Mouse (Mus musculus): ENCODE results near the gene Mettl8.

The Mettl8 gene

GRCm38 (mm10) chr2:71055300-71056114, at the start of gene Mettl8, which contains the start of gene Dcaf17:
TSS of gene Mettl8 (minus strand) at chr2:71055583.
TSS of gene Dcaf17 (plus strand) at chr2:71055328.
- DNase-seq, result peak; percentile 92

GRCm38 (mm10) chr2:71104696-71105095, 49.3 kb upstream of the Mettl8 start:
- DNase-seq, result no peak

GRCm38 (mm10) chr2:71103292-71103680, 47.9 kb upstream of the Mettl8 start:
- no peak for DNase-seq

- DNase-seq, result no peak
Observed at GRCm38 (mm10) chr2:71102621-71103291, 47.4 kb upstream of the Mettl8 start.

- no peak for DNase-seq
Observed at GRCm38 (mm10) chr2:71096170-71096569, 40.8 kb upstream of the Mettl8 start.

- no peak for DNase-seq
Observed at GRCm38 (mm10) chr2:71090660-71091445, 35.5 kb upstream of the Mettl8 start.

- no peak for DNase-seq
Observed at GRCm38 (mm10) chr2:71089766-71090165, 34.4 kb upstream of the Mettl8 start.

- no peak for DNase-seq
Observed at GRCm38 (mm10) chr2:71083454-71084193, 28.2 kb upstream of the Mettl8 start.

- DNase-seq, result no peak
Observed at GRCm38 (mm10) chr2:71082416-71082815, 27.0 kb upstream of the Mettl8 start.

- no peak for DNase-seq
Observed at GRCm38 (mm10) chr2:71073828-71074227, 18.4 kb upstream of the Mettl8 start.

GRCm38 (mm10) chr2:71073330-71073729, 17.9 kb upstream of the Mettl8 start:
- DNase-seq, result no peak

- no peak for DNase-seq
Observed at GRCm38 (mm10) chr2:71071601-71072000, 16.2 kb upstream of the Mettl8 start.

GRCm38 (mm10) chr2:71056115-71056835, 892 bp upstream of the Mettl8 start:
- DNase-seq, result no peak

- DNase-seq, result no peak
Observed at GRCm38 (mm10) chr2:71054716-71055115, 667 bp downstream of the Mettl8 start.

GRCm38 (mm10) chr2:71050511-71050910, 4.9 kb downstream of the Mettl8 start:
- no peak for DNase-seq

- DNase-seq, result no peak
Observed at GRCm38 (mm10) chr2:71048896-71049295, 6.5 kb downstream of the Mettl8 start.

- no peak for DNase-seq
Observed at GRCm38 (mm10) chr2:71046751-71047320, 8.5 kb downstream of the Mettl8 start.

GRCm38 (mm10) chr2:71046151-71046550, 9.2 kb downstream of the Mettl8 start:
- DNase-seq, result no peak

- DNase-seq, result peak; percentile 84
Observed at GRCm38 (mm10) chr2:71039522-71040121, 15.8 kb downstream of the Mettl8 start.

- DNase-seq, result no peak
Observed at GRCm38 (mm10) chr2:71037447-71037846, 17.9 kb downstream of the Mettl8 start.

GRCm38 (mm10) chr2:71033987-71034386, 21.4 kb downstream of the Mettl8 start:
- DNase-seq, result no peak

All from right cerebral cortex, adult 18-20 months (tissue).